Mouse (Mus musculus) liver, adult (tissue): ENCODE data around the gene Lgsn.

Experiments
- GATA4 ChIP-seq: IDR thresholded peaks from 2 replicates; pipeline ENCODE4 v1.6.1; 2014; ENCODE audit warnings: mild to moderate bottlenecking, low read length; ENCODE audit not compliant: insufficient replicate concordance

Lgsn gene

GRCm38 (mm10) chr1:31190237-31190866 lies 14.2 kb downstream of the Lgsn start:
- TF ChIP-seq GATA4, result no peak

- no peak for TF ChIP-seq GATA4
These were observed 19.4 kb downstream of the Lgsn start for GRCm38 (mm10) chr1:31195633-31196032.

GRCm38 (mm10) chr1:31196959-31197358 lies 20.8 kb downstream of the Lgsn start:
- TF ChIP-seq GATA4, result no peak

GRCm38 (mm10) chr1:31203771-31204170 lies 27.6 kb downstream of the Lgsn start:
- TF ChIP-seq GATA4, result no peak

- no peak for TF ChIP-seq GATA4
These were observed 29.1 kb downstream of the Lgsn start for GRCm38 (mm10) chr1:31205346-31205745.

GRCm38 (mm10) chr1:31205770-31206169 lies 29.6 kb downstream of the Lgsn start:
- no peak for TF ChIP-seq GATA4

GRCm38 (mm10) chr1:31210144-31210543 lies 33.9 kb downstream of the Lgsn start:
- TF ChIP-seq GATA4, result no peak

- TF ChIP-seq GATA4, result no peak
These were observed 38.6 kb downstream of the Lgsn start for GRCm38 (mm10) chr1:31214831-31215230.

GRCm38 (mm10) chr1:31220599-31221250 lies 44.5 kb downstream of the Lgsn start:
- TF ChIP-seq GATA4, result no peak

- no peak for TF ChIP-seq GATA4
These were observed 46.4 kb downstream of the Lgsn start, which contains the start of the genes 4931428L18Rik and Pih1d3 for GRCm38 (mm10) chr1:31222564-31222963. Gene 4931428L18Rik, minus strand, starts transcription at chr1:31222684. Gene Pih1d3, plus strand, starts transcription at chr1:31222838.

- TF ChIP-seq GATA4, result no peak
These were observed 57.3 kb downstream of the Lgsn start for GRCm38 (mm10) chr1:31233319-31234036.
